Comparison of ENCODE assay signal across 14 mouse cellular contexts in the genomic region with DNA sequence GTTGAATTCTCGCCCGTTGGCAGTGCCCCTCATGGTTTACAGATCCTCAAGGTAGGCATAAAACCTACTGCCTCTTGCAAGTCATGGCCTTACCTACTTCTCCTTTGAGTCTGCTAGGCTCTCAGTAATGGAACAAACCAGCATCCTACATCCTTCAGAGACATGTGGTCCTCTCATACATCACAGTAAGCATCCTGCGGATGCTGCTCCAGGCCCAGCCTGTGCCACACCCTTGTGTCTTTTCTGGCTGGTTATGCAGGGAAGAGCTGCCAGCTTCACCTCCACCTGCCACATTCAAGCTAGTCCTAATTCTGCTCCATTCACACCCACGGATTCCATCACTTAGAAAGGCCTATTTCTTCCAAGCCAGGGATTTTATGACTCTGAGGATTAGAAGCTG. TPM values are rescaled to one million over a fixed set of nuclear protein-coding genes. Genes with fewer than 3 reads are reported as not detected.
DNase-seq lines count a peak whose midpoint lies in the region; ATAC-seq and TF ChIP-seq lines count a peak whose summit lies in the region.
"Had no signal": no experiment of that assay in that cellular context is flagged by ENCODE, and none has a peak within 500 bp of the region (broad histone marks: within the 10 kb centered on the region; RNA-seq: fewer than 3 reads in every experiment).

No protein-coding gene starts in this region.

- H3K36me3 ChIP-seq in midbrain, embryonic 16.5 days (ENCODE audit: control insufficient read depth, insufficient read depth, low read length) = no peaks in the 10 kb centered on the region

- no peak overlapping the region for H3K9ac ChIP-seq in midbrain, embryonic 16.5 days (ENCODE audit: low read depth, low read length)

- peak overlapping the region; percentile 86 for H3K27ac ChIP-seq in layer of hippocampus, adult 2 months
- peak overlapping the region; percentile 76 for H3K27ac ChIP-seq in midbrain, embryonic 16.5 days (ENCODE audit: low read length)

- TF ChIP-seq CTCF in layer of hippocampus, adult 2 months (conservative IDR thresholded peaks at IDR 0.05) = no peak

- peaks cover 9% of the 10 kb centered on the region for H3K4me1 ChIP-seq in midbrain, embryonic 16.5 days (ENCODE audit: control insufficient read depth, insufficient read depth, low read length)

- no peak overlapping the region for H3K4me3 ChIP-seq in layer of hippocampus, adult 2 months
- no peak overlapping the region for H3K4me3 ChIP-seq in midbrain, embryonic 16.5 days (ENCODE audit: low read depth, low read length)

- 79% methylated on average over 4 of the region's 4 CpGs for WGBS in midbrain, embryonic 16.5 days

- no peak overlapping the region for H3K4me2 ChIP-seq in midbrain, embryonic 16.5 days (ENCODE audit: low read length)
- H3K4me2 ChIP-seq: liver, embryonic 11.5 days had no signal

- DNase-seq in layer of hippocampus, adult 2 months (ENCODE audit: low spot score in 2 of 2) = peak in 1 of 2 experiments; percentile 47
- no peak for DNase-seq in layer of hippocampus, postnatal 25 days (ENCODE audit: extremely low spot score in 1 of 2, low spot score in 1 of 2)
- DNase-seq in cerebellum, adult 18-20 months = peak; percentile 60 to 63
- DNase-seq in cerebellum, postnatal 14 days = peak; percentile 55 to 65
- no peak for DNase-seq in kidney, adult 18-20 months
- DNase-seq in thymus, postnatal 4 days = no peak
- DNase-seq: adrenal gland, adult 8-10 months; kidney, adult 2 months had no signal

- no peak for ATAC-seq in midbrain, embryonic 16.5 days

- H3K9me3 ChIP-seq in midbrain, embryonic 16.5 days (replicated peaks; ENCODE audit: control insufficient read depth, low read length, poor library complexity, severe bottlenecking) = no peaks in the 10 kb centered on the region

- no peaks in the 10 kb centered on the region for H3K27me3 ChIP-seq in midbrain, embryonic 16.5 days (ENCODE audit: control insufficient read depth, insufficient read depth, low read depth, low read length)

RNA-seq across cellular contexts. Expression of gene Bhlhe23, which starts 48.0 kb away (rescaled TPM):
- not detected for total RNA-seq in layer of hippocampus, adult 2 months (2021)
- not detected for total RNA-seq in layer of hippocampus, postnatal 25 days (2021)
- polyA plus RNA-seq in midbrain, embryonic 16.5 days (2015; fragmentation: Nextera tagmentation; extraction: Ambion mirVana) = 10.1 and 10.4 TPM in 2 replicates
- total RNA-seq: adrenal gland, adult 8-10 months; granulocyte monocyte progenitor cell, adult 5-6 weeks had no signal
- polyA plus RNA-seq: embryonic facial prominence, embryonic 14.5 days; heart, postnatal 0 days; kidney, adult 2 months; liver, embryonic 11.5 days; stomach, embryonic 14.5 days had no signal

Comparison
In these comparisons a context has a peak if more than half of its experiments do, and no peak if none do; other contexts are left out.
1. DNase-seq: peak in cerebellum, adult 18-20 months (2 of 2) and cerebellum, postnatal 14 days (2 of 2); none in layer of hippocampus, postnatal 25 days (0 of 2), kidney, adult 18-20 months (single experiment) and thymus, postnatal 4 days (single experiment).